Mouse (Mus musculus) kidney, adult 2 months (tissue): ENCODE measurements around the gene Fam126a. TPM values are rescaled to one million over a fixed set of nuclear protein-coding genes. Genes with fewer than 3 reads are reported as not detected.

Source experiments
- DNase-seq: peaks from one replicate; pipeline ENCODE4 v3.0.0; 2021
- H3K27ac ChIP-seq: fragments of 200-500 bp; 2 replicates; pipeline ENCODE4 v1.5.1; 2012; ENCODE audit warnings: low read depth, low read length, control low read depth, inconsistent platforms; ENCODE audit not compliant: insufficient read depth
- H3K27me3 ChIP-seq: fragments of 200-500 bp; replicated peaks from 2 replicates; pipeline ENCODE4 v1.6.1; 2012; ENCODE audit warnings: mild to moderate bottlenecking, moderate library complexity, low read length, inconsistent platforms; ENCODE audit not compliant: control insufficient read depth, insufficient read depth
- H3K36me3 ChIP-seq: fragments of 200-500 bp; 2 replicates; pipeline ENCODE4 v1.6.1; 2012; ENCODE audit warnings: mild to moderate bottlenecking, moderate library complexity, low read length, inconsistent platforms; ENCODE audit not compliant: control insufficient read depth, insufficient read depth
- H3K4me1 ChIP-seq: fragments of 200-500 bp; 2 replicates; pipeline ENCODE4 v1.6.1; 2011; ENCODE audit warnings: low read length; ENCODE audit not compliant: control insufficient read depth, insufficient read depth
- H3K4me3 ChIP-seq: fragments of 200-500 bp; 2 replicates; pipeline ENCODE4 v1.5.1; 2011; ENCODE audit warnings: mild to moderate bottlenecking, low read depth, low read length, control low read depth; ENCODE audit not compliant: insufficient read depth
- CTCF ChIP-seq: fragments of 200-500 bp; conservative IDR thresholded peaks from 2 replicates; pipeline ENCODE4 v1.5.1; 2011; ENCODE audit warnings: low read depth, mild to moderate bottlenecking, control low read depth, low read length, moderate library complexity, mixed read lengths; ENCODE audit not compliant: insufficient read depth, insufficient read length
- POLR2A ChIP-seq: fragments of 200-500 bp; IDR thresholded peaks from one replicate; pipeline ENCODE4 v1.6.1; 2011; ENCODE audit warnings: low read depth, low read length, control low read depth
- WGBS: fragments of 180-500 bp; shearing (Covaris S2); methylation state at CpG from one replicate; pipeline ENCODE4 v1.1.7; 2018; 5-methylcytosine and 5-hydroxymethylcytosine counted together
- polyA plus RNA-seq: library from polyadenylated mRNA; depleted of rRNA; stranded (reverse); fragments of >200 nt; gene quantifications from 2 replicates; pipeline ENCODE4 v1.2.3, GENCODE M21; 2012

The Fam126a gene
- polyA plus RNA-seq, 1 experiment: 4.4 TPM

DNA sequence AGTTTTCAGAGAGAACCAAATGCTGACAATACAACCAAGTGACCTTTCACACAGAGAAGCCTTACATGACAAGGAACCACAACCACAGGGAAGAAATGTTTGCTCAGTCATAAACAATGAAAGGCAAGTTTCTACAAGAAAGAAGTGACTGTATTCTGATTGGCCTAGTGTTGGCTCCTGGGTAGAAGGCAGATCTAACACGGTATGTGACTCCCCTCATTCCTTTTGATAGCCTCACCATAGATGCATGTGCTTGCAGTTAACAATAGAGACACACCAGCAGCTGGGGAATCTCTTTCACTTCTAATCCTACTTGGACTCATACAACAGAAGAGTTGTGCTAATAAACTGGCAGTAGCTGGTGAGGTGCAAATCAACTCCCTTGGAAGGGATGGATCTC, 17.3 kb upstream of the Fam126a start:
- H3K4me3 ChIP-seq: no peak overlapping the region
- no peak overlapping the region for H3K27ac ChIP-seq
- WGBS: 79% methylated on average over 1 of the region's 1 CpGs
- no peak for DNase-seq
- no peaks in the 10 kb centered on the region for H3K36me3 ChIP-seq
- no peak for TF ChIP-seq POLR2A
- TF ChIP-seq CTCF: no peak
- H3K27me3 ChIP-seq: no peaks in the 10 kb centered on the region
- no peaks in the 10 kb centered on the region for H3K4me1 ChIP-seq

DNA sequence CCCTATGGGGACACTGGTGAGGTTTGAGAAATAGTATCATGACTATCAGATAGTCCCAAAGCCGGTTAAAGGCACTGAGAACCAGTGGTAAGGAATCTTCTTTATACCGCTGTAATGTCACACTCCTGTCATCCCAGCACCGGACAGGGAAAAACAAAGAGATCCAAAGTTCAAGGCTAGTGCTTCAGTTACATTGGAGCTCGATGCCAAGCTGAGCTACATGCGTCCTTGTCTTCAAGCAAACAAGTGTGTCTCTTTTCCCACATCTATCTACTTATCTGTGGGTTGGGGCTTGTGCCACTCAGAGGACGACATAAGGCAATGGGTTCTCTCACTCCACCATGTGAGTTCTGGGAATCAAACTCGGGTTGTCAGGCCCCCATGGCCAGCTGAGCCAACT, 16.5 kb upstream of the Fam126a start:
- no peak for TF ChIP-seq POLR2A
- no peak for TF ChIP-seq CTCF
- H3K27ac ChIP-seq: no peak overlapping the region
- H3K4me1 ChIP-seq: no peaks in the 10 kb centered on the region
- H3K27me3 ChIP-seq: no peaks in the 10 kb centered on the region
- no peaks in the 10 kb centered on the region for H3K36me3 ChIP-seq
- no peak for DNase-seq
- 86% methylated on average over 7 of the region's 7 CpGs for WGBS
- no peak overlapping the region for H3K4me3 ChIP-seq

DNA sequence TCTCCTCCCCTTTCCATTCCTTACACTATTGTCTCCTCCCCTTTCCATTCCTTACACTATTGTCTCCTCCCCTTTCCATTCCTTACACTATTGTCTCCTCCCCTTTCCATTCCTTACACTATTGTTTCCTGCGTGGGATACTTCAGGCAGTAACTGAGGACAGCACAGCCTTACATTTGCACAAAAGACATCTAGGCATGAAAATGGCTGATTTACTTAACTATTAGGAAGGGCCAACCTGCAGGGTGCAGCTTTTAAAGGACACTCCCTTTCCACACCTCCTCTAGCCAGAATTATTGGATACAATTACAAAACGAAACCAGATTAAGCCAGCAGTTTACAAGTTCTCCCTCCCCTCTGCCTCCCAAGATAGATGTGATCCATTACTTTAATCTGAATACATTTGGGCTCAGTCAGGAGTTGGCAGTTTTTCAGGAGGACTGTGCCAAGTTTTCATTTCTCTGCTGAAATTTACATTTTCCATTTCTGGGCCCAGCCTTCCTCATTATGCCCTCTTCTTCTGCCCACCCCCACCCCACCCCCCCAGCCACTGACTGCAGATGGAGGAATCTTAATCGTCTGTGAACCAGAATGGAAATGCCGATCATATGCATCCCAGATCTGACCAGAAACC, 15.6 kb upstream of the Fam126a start:
- Histone ChIP-seq H3K4me1 (no peaks in the 10 kb centered on the region), H3K27ac (no peak overlapping the region), H3K36me3 (no peaks in the 10 kb centered on the region), H3K27me3 (no peaks in the 10 kb centered on the region), H3K4me3 (no peak overlapping the region)
- TF ChIP-seq POLR2A (no peak), CTCF (no peak)
- 50% methylated on average over 4 of the region's 4 CpGs for WGBS
- peak; percentile 11 for DNase-seq

DNA sequence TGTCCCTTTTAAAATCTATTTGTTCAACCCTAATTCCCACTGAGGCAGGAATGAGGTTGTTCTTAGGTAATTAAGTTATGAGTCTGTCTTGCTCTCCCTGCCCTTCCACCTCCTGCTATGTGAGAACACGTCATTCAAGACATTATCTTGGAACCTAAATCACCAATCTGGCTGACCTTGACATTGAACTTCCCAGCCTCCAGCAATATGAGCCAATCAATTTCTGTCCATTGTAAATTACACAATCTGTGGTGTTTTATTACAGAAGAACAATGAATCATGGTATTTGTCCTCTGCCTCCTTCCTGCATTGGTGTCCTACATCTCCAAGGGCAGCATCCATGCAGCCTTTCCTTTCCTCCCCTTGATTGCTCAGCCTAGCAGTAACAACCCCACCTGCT, 13.9 kb upstream of the Fam126a start:
- WGBS: 44% methylated on average over 1 of the region's 1 CpGs
- Histone ChIP-seq H3K36me3 (no peaks in the 10 kb centered on the region), H3K27me3 (no peaks in the 10 kb centered on the region), H3K4me1 (no peaks in the 10 kb centered on the region), H3K27ac (no peak overlapping the region), H3K4me3 (no peak overlapping the region)
- DNase-seq: no peak
- TF ChIP-seq POLR2A (no peak), CTCF (no peak)

DNA sequence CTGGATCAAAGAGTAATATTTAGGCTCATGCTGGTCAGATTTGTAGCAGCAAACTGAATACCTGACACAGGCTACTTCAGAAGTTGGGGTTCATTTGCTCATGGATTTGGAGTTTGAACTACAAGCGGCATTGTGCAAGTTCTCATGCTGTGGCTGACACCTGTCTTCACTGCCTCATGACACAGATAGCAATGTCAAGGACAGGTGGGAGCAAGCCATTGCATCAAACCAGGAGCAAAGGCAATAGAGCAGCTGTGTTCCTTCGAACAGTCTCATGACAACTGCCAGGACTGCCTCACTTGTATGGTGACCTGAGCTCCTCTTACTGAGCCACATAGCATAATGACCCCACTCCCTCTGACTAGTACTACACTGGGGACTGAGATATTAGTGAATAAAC, 12.9 kb upstream of the Fam126a start:
- TF ChIP-seq CTCF (no peak), POLR2A (no peak)
- no peaks in the 10 kb centered on the region for H3K27me3 ChIP-seq
- DNase-seq: no peak
- no peak overlapping the region for H3K4me3 ChIP-seq
- no peaks in the 10 kb centered on the region for H3K36me3 ChIP-seq
- 94% methylated on average over 2 of the region's 2 CpGs for WGBS
- no peaks in the 10 kb centered on the region for H3K4me1 ChIP-seq
- H3K27ac ChIP-seq: no peak overlapping the region

DNA sequence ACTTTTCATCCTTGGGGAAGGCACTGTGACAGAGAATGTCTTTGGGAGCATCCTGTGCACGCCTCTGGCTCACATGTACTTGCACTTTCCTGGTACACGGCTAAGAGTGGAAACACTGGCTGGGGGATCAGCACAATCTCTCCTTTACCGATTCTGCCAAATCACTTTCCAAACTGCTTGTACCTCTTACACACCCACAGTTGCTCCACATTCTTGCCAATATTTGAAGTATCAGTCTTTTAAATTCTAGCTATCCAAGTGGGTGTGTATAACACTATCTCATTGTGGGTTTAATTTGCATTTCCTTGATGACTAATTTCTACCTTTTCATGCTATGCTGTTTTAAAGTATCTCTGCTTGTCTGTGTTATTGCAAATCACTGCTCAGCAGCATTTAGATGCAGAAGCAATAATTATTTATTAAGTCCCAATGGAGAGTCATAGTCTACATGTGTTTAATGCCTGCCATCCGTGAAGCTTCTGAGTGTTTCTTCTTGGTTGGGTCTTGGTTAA, 10.9 kb upstream of the Fam126a start:
- TF ChIP-seq CTCF (no peak), POLR2A (no peak)
- Histone ChIP-seq H3K4me1 (no peaks in the 10 kb centered on the region), H3K27ac (no peak overlapping the region), H3K27me3 (no peaks in the 10 kb centered on the region), H3K4me3 (no peak overlapping the region), H3K36me3 (no peaks in the 10 kb centered on the region)
- WGBS: 85% methylated on average over 4 of the region's 4 CpGs
- no peak for DNase-seq

DNA sequence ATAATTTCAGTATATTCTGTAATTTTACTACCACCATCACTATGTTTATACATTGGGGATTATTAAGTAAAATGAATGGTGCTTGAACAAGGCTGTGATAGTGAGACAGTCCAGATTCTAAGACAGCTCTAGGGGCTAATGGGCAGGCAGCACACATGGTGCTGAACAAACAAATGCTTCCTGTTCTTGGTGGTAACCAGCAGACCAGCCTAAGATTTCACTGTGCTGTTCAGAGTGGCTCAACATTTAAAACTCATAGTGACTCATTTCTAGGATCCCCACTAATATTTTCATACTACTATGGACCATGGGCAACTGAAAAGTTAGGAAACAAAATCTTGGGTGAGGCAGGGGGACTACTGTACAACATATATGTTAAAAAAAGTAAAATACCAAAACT, 10.1 kb upstream of the Fam126a start:
- H3K27me3 ChIP-seq: no peaks in the 10 kb centered on the region
- TF ChIP-seq POLR2A: no peak
- TF ChIP-seq CTCF: no peak
- no peak overlapping the region for H3K4me3 ChIP-seq
- no peaks in the 10 kb centered on the region for H3K4me1 ChIP-seq
- no peak for DNase-seq
- no peak overlapping the region for H3K27ac ChIP-seq
- no peaks in the 10 kb centered on the region for H3K36me3 ChIP-seq
